Mouse (Mus musculus) naive thymus-derived CD4-positive, alpha-beta T cell, adult 5 months (primary cell): ENCODE results near the gene Tgif2lx2. TPM values are rescaled to one million over a fixed set of nuclear protein-coding genes. Genes with fewer than 3 reads are reported as not detected.

Source experiments
- polyA plus RNA-seq: library from polyadenylated mRNA; unstranded; fragments of 100-300 nt; shearing (Covaris generic); gene quantifications from one replicate; pipeline ENCODE4 v1.2.1, GENCODE M21; 2017

Tgif2lx2 gene
- polyA plus RNA-seq = not detected

GRCm38 (mm10) chrX:118426927-118427326, at the start of gene Tgif2lx2:
Gene Tgif2lx2 (plus strand): TSS chrX:118427227.

Other genes with a start within 250 kb of the Tgif2lx2 start
- not detected for gene Tgif2lx1, start 53.5 kb downstream of the Tgif2lx2 start, polyA plus RNA-seq